Mouse (Mus musculus): Measurements from ENCODE around the gene Akip1. TPM values are rescaled to one million over a fixed set of nuclear protein-coding genes. Genes with fewer than 3 reads are reported as not detected.

Akip1 gene
- polyA plus RNA-seq (2017; shearing (Covaris generic)): 38.9 TPM

DNA sequence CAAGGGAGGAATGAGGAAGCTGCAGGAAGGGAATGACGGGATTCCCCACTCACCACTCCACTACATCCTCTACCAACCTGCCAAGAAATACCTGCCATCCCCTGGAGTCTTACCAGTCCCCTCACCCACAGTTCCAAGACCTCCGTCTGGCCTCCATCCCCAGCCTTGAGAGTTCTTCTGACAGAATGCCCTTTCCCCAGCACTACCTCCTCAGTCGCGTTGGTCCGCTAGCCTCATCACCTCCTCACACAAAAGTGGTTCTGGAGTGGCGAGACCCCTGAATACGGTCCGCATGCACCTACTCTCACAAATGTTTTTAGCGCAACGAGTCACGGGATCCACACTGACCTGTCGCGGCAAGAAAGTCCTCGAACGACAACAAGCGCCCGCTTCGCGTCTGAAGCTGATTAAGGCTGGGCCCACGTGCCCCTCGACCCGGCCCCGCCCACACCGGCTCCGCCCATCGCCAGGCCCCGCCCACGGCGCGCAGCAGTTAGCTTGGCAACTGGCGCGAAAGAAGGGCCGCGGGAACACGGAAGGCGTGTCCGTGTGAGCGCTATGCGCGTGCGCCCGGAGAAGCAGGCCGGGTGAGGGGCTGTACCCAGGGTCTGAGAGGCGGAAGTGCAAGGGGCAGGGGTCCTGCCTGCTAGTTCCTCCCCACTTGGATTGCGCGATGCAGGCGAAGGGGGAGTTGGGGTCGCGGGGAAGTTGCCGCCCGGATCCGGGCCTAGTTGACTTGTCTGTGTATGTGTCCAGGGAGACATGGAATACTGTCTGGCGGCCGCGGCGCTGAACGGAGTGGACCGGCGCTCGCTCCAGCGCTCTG lies at the start of gene Akip1, which contains the start of gene St5:
Gene Akip1, plus strand, starts transcription at position 501 of the 826 bp plus-strand sequence.
Gene St5, minus strand, starts transcription at position 416 of the 826 bp plus-strand sequence.

DNA sequence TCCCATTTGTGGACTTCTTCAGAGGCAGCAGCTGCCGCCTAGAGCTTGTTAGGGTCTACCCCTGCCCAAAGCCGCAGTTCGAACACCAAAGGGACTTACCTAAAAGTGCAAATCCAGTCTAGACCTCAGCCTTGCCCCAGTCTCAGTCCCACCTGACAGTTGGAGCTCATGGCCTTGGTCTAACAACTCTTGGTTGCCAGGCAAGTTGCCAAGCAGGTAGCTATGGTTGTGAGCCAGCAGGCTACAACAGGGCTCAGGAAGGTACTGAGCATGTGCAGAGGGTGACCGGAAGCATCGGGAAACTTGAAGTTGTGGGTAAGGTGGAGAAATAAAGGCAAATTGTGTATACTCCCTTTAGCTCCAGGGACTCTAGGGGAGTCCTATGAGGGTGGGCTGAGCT lies 20.2 kb downstream of the Akip1 start, which contains the start of gene BC051019:
Gene BC051019, minus strand, starts transcription at position 154 of the 400 bp plus-strand sequence.

DNA sequence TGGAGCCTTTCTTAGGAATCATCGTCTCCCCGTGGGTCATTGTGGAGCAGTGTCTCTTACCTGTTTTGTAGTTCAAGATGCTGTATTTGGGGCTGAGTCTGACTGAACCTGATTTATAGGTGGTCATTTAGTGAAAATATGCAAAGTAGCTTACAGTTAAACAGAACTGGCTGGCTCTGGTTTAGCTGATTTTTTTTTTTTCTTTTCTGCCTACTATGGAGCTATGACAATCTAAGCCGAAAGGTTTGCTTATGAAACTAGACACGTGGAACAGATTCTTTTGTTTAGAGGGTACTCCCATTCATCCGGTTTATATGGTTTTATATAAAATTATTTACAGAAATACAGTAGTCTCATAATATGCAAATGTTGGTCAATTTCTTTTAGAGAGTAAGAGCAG lies 28.1 kb downstream of the Akip1 start, which contains the start of gene Ascl3:
Gene Ascl3, minus strand, starts transcription at position 101 of the 400 bp plus-strand sequence.

DNA sequence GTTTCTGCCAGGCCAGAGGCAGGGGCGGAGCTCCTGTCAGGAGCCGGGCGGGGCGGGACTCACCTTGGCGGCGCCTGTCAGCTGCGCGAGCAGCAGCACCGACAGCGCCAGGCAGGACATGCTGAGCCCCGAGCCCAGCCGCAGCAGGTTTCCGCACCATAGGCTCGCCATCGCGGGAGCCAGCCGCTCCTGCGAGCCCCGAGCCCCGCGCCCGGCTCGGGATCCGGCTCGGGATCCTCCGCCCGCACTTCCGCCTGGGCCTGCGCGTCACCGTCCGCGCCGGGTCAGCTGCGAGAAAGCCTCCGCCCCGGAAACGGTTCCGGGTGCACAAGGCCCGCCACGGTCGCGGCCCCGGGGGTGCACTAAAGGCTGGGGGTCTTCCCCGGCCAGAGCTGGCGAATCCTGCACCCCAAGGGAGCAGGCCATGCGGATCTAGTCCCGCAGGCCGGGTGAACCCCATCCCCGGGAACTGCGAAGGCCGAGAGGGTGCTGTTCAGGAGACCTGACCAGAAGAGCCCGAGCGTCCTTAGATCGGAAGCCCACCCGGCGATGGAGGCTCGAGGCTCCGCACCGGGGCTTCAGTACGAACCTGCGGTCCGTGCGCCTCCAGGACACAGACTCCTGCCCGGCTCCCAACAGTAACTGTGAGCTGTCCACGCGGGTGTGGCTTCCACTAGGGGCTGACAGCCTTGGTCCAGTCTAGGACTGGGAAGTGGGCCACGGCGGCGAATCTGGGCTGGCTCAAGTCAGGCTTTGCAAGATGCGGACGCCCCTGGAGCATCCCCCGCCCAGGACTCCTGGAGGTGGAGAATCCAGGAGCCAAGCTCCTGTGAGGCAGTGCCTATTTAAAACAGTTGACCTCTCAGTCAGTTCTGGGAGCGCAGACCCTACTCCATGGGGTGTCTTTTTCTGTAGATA lies 48.8 kb downstream of the Akip1 start, which contains the start of gene Tmem9b:
Gene Tmem9b, minus strand, starts transcription at position 868 of the 918 bp plus-strand sequence.

Other genes with a start within 250 kb of the Akip1 start
- not detected for gene Trim66, start 195.6 kb upstream of the Akip1 start, polyA plus RNA-seq (2017; shearing (Covaris generic))
- 152 TPM for gene Rpl27a, start 184.5 kb upstream of the Akip1 start, polyA plus RNA-seq (2017; shearing (Covaris generic))
- gene St5, start 85 bp upstream of the Akip1 start, polyA plus RNA-seq (2017; shearing (Covaris generic)): 1.0 TPM
- gene BC051019, start 20.2 kb downstream of the Akip1 start, polyA plus RNA-seq (2017; shearing (Covaris generic)): not detected
- gene Ascl3, start 28.0 kb downstream of the Akip1 start, polyA plus RNA-seq (2017; shearing (Covaris generic)): not detected
- gene Tmem9b, start 49.2 kb downstream of the Akip1 start, polyA plus RNA-seq (2017; shearing (Covaris generic)): 76.5 TPM
- 0.16 TPM for gene Nrip3, start 78.3 kb downstream of the Akip1 start, polyA plus RNA-seq (2017; shearing (Covaris generic))
- not detected for gene Scube2, start 162.0 kb downstream of the Akip1 start, polyA plus RNA-seq (2017; shearing (Covaris generic))

All from activated CD4-positive, CD25-positive, alpha-beta regulatory T cell, adult 9 weeks (primary cell).